24 mouse cellular contexts compared by ENCODE assay signal in genomic region chr14:58687814-58688213, GRCm38 (mm10).
"Had no signal": no experiment of that assay in that cellular context is flagged by ENCODE, and none has a peak within 500 bp of the region (broad histone marks: within the 10 kb centered on the region; RNA-seq: fewer than 3 reads in every experiment).

No protein-coding gene starts in this region.

- H3K36me3 ChIP-seq: heart, embryonic 13.5 days; heart, embryonic 15.5 days; kidney, embryonic 15.5 days; limb, embryonic 13.5 days; limb, embryonic 15.5 days; liver, embryonic 12.5 days had no signal

- H3K4me3 ChIP-seq: heart, adult 2 months; heart, embryonic 13.5 days; heart, embryonic 15.5 days; kidney, embryonic 15.5 days; limb, embryonic 13.5 days; limb, embryonic 15.5 days; liver, embryonic 12.5 days had no signal

- H3K27ac ChIP-seq: heart, adult 2 months; heart, embryonic 13.5 days; heart, embryonic 15.5 days; hindbrain, embryonic 14.5 days; kidney, embryonic 15.5 days; kidney, postnatal 0 days; limb, embryonic 13.5 days; limb, embryonic 15.5 days; liver, embryonic 12.5 days; liver, embryonic 14.5 days had no signal

- ATAC-seq: hindbrain, embryonic 16.5 days; intestine, embryonic 16.5 days; liver, embryonic 12.5 days had no signal

- H3K4me1 ChIP-seq: heart, embryonic 13.5 days; heart, embryonic 15.5 days; limb, embryonic 13.5 days; limb, embryonic 15.5 days; liver, embryonic 12.5 days had no signal

- H3K27me3 ChIP-seq: heart, embryonic 13.5 days; heart, embryonic 15.5 days; limb, embryonic 13.5 days; limb, embryonic 15.5 days; liver, embryonic 12.5 days had no signal

- DNase-seq: gastrocnemius, postnatal 14 days; gastrocnemius, postnatal 36 days; heart, adult 11 months; heart, adult 2 months; heart, postnatal 14 days; heart, postnatal 36 days; kidney, adult 11 months; kidney, adult 2 months; kidney, adult 9 months; kidney, postnatal 14 days; kidney, postnatal 36 days; layer of hippocampus, postnatal 36 days had no signal

- H3K9me3 ChIP-seq: heart, embryonic 13.5 days; heart, embryonic 15.5 days; kidney, embryonic 15.5 days; limb, embryonic 13.5 days; limb, embryonic 15.5 days; liver, embryonic 12.5 days had no signal

- H3K9ac ChIP-seq: heart, embryonic 13.5 days; heart, embryonic 15.5 days; hindbrain, embryonic 14.5 days; kidney, embryonic 15.5 days; limb, embryonic 13.5 days; limb, embryonic 15.5 days; liver, embryonic 12.5 days; liver, embryonic 14.5 days had no signal

- H3K4me2 ChIP-seq: heart, embryonic 11.5 days; heart, embryonic 13.5 days; heart, embryonic 15.5 days; hindbrain, embryonic 14.5 days; kidney, embryonic 15.5 days; limb, embryonic 13.5 days; limb, embryonic 15.5 days; liver, embryonic 12.5 days had no signal
